8 mouse cellular contexts compared by ENCODE assay signal in the genomic region with DNA sequence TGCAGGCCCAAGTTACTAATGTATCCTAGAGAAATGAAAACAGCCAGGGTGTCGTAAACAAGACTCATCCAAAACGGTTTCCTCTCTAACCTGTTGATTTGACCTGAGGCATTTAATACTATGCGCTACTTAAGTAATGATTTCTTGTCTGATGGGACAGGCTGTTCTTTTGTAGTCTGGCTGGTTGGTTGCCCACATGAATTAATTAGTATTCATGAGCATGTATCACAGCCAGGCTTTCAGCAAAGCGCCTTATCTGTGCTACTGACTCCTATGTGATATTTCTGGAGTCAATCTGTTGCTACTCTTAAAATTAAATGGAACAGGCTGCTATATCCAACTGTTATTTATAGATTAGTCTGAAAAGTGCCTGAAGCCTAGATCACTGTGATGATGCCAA.
DNase-seq lines count a peak whose midpoint lies in the region; ATAC-seq and TF ChIP-seq lines count a peak whose summit lies in the region.

No protein-coding gene starts in this region.

- TF ChIP-seq CTCF in left cerebral cortex, adult 2 months (IDR thresholded peaks at IDR 0.05): no peak

- no peaks in the 10 kb centered on the region for H3K4me1 ChIP-seq in neural tube, embryonic 11.5 days (ENCODE audit: control insufficient read depth, insufficient read depth, low read length)

- no peaks in the 10 kb centered on the region for H3K27me3 ChIP-seq in neural tube, embryonic 11.5 days (ENCODE audit: control insufficient read depth, insufficient read depth, low read length)

- no peak overlapping the region for H3K27ac ChIP-seq in neural tube, embryonic 11.5 days (ENCODE audit: low read depth, low read length)
- peak overlapping the region; percentile 37 for H3K27ac ChIP-seq in left cerebral cortex, adult 2 months

- intact Hi-C loops in left cerebral cortex, adult 2 months (cut with DNase I): loop anchor here (1.0 to 5.0 kb wide), 3 partner anchors 39 to 253 kb away; no protein-coding TSS in a partner anchor

- H3K4me3 ChIP-seq in neural tube, embryonic 11.5 days (ENCODE audit: low read depth, low read length): no peak overlapping the region
- H3K4me3 ChIP-seq in left cerebral cortex, adult 2 months: no peak overlapping the region

- 58% methylated on average over 4 of the region's 4 CpGs for WGBS in neural tube, embryonic 11.5 days

- no peak overlapping the region for H3K4me2 ChIP-seq in neural tube, embryonic 11.5 days (ENCODE audit: low read depth)

- DNase-seq in embryo, embryonic 10.5 days (ENCODE audit: low spot score): peak; percentile 14
- DNase-seq in embryo, embryonic 11 days: no peak
- DNase-seq in neural tube, embryonic 11.5 days (ENCODE audit: low spot score): no peak
- no peak for DNase-seq in neural tube, embryonic 10.5 days (ENCODE audit: extremely low spot score, low spot score)
- no peak for DNase-seq in left cerebral cortex, adult 2 months (ENCODE audit: extremely low spot score in 1 of 2, low spot score in 2 of 2)
- peak; percentile 83 for DNase-seq in telencephalon, adult 2 months (ENCODE audit: low read depth, low spot score)
- DNase-seq in ovary, postnatal 36 days (ENCODE audit: low spot score): no peak
- DNase-seq in urinary bladder, postnatal 14 days (ENCODE audit: low spot score): no peak

- H3K9ac ChIP-seq in neural tube, embryonic 11.5 days (ENCODE audit: low read length): no peak overlapping the region

- H3K9me3 ChIP-seq in neural tube, embryonic 11.5 days (ENCODE audit: control insufficient read depth, low read length): no peaks in the 10 kb centered on the region

- H3K36me3 ChIP-seq in neural tube, embryonic 11.5 days (ENCODE audit: control insufficient read depth, insufficient read depth, low read length): no peaks in the 10 kb centered on the region

- peak; percentile 80 for ATAC-seq in neural tube, embryonic 11.5 days (ENCODE audit: insufficient read depth, low FRiP score, low TSS enrichment)

Comparison
In these comparisons a context has a peak if more than half of its experiments do, and no peak if none do; other contexts are left out.
1. DNase-seq: peak in embryo, embryonic 10.5 days (single experiment) and telencephalon, adult 2 months (single experiment); none in embryo, embryonic 11 days (single experiment), neural tube, embryonic 11.5 days (single experiment), neural tube, embryonic 10.5 days (single experiment), left cerebral cortex, adult 2 months (0 of 2), ovary, postnatal 36 days (single experiment) and urinary bladder, postnatal 14 days (single experiment).